Mouse (Mus musculus) neural tube, embryonic 12.5 days (tissue): ENCODE data around the gene Col9a3. TPM values are rescaled to one million over a fixed set of nuclear protein-coding genes. Genes with fewer than 3 reads are reported as not detected.

ENCODE experiments used
- ATAC-seq: fragments of 200-750 bp; cut with Nextera tagmentation; 2 replicates; pipeline ENCODE4 v1.8.0; 2017; ENCODE audit warnings: low read depth, mild to moderate bottlenecking, moderate TSS enrichment, moderate library complexity; ENCODE audit not compliant: low FRiP score
- H3K27ac ChIP-seq: fragments of 300-500 bp; sonication (generic); 2 replicates; pipeline ENCODE4 v1.5.1; 2016
- H3K27me3 ChIP-seq: fragments of 300-500 bp; sonication (generic); replicated peaks from 2 replicates; pipeline ENCODE4 v1.6.1; 2016; ENCODE audit warnings: mild to moderate bottlenecking
- H3K36me3 ChIP-seq: fragments of 300-500 bp; sonication (generic); 2 replicates; pipeline ENCODE4 v1.6.1; 2016; ENCODE audit warnings: mild to moderate bottlenecking
- H3K4me1 ChIP-seq: fragments of 300-500 bp; sonication (generic); 2 replicates; pipeline ENCODE4 v1.6.1; 2016
- H3K4me2 ChIP-seq: fragments of 300-500 bp; sonication (generic); replicated peaks from 2 replicates; pipeline ENCODE4 v1.6.1; 2016; ENCODE audit warnings: mild to moderate bottlenecking
- H3K4me3 ChIP-seq: fragments of 300-500 bp; sonication (generic); 2 replicates; pipeline ENCODE4 v1.5.1; 2016
- H3K9ac ChIP-seq: fragments of 300-500 bp; sonication (generic); 2 replicates; pipeline ENCODE4 v1.6.1; 2016; ENCODE audit warnings: mild to moderate bottlenecking
- H3K9me3 ChIP-seq: fragments of 300-500 bp; sonication (generic); 2 replicates; pipeline ENCODE4 v1.6.1; 2016; ENCODE audit warnings: mild to moderate bottlenecking
- WGBS: fragments of 180-500 bp; shearing (Covaris S2); methylation state at CpG from one replicate; pipeline ENCODE4 v1.1.7; 2016; 5-methylcytosine and 5-hydroxymethylcytosine counted together
- polyA plus RNA-seq: library from polyadenylated mRNA; unstranded; fragments of >200 nt; fragmentation: Nextera tagmentation; extraction: Ambion mirVana; gene quantifications from 2 replicates; pipeline ENCODE4 v1.2.1, GENCODE M21; 2016

Col9a3 gene
- polyA plus RNA-seq, result 52.2 and 56.5 TPM in 2 replicates

DNA sequence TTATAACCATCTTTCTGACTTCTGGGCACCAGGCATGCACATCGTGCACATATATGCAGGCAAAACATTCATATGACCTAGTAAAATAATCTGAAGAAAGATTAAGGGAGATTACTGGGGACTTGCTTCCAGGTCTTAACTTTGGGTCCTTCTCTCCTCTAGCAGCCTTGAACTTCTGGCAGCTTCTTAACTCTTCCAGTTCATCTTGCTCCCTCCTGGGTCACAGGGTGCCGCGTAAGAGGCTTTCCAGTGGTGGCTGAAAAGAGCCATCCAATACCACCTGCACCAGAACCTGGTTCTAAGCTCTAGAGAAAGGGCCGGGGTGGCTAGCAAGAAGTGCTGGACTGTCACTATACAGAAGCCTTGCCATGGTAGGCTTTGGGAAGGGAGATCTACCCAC lies at the start of gene Col9a3:
TSS of gene Col9a3 (plus strand) at position 301 of the 400 bp plus-strand sequence.
- H3K9me3 ChIP-seq, result no peaks in the 10 kb centered on the region
- peaks cover 28% of the 10 kb centered on the region for H3K4me1 ChIP-seq
- ATAC-seq, result no peak; the same call in 1 of the 2 replicates
- peak within 1 kb of the TSS; percentile 77 for H3K4me2 ChIP-seq
- H3K27ac ChIP-seq, result peak within 1 kb of the TSS; percentile 15; the same call in 1 of the 2 replicates
- H3K27me3 ChIP-seq, result peaks cover 31% of the 10 kb centered on the region
- peaks cover 35% of the 10 kb centered on the region for H3K36me3 ChIP-seq
- WGBS, result 48% methylated on average over 4 of the region's 4 CpGs
- H3K9ac ChIP-seq, result peak within 1 kb of the TSS; percentile 59
- peak within 1 kb of the TSS; percentile 41 for H3K4me3 ChIP-seq

DNA sequence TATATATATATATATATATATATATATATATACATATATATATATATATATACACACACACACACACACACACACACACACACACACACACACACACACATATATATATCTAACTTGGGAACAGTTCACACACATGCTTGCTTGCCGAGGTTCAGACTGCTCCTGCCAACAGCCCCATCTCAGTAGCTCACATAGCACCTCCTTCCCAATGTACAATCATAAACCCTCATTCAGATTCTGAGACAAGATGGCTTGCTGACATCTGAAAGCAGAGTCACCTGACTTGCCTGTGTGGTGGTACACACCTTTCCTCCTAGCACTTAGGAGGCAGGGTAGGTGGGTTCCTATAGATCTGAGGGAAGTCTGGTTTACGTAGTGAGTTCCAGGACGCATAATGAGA lies 45.2 kb upstream of the Col9a3 start:
- ATAC-seq, result no peak
- H3K9me3 ChIP-seq, result no peaks in the 10 kb centered on the region

DNA sequence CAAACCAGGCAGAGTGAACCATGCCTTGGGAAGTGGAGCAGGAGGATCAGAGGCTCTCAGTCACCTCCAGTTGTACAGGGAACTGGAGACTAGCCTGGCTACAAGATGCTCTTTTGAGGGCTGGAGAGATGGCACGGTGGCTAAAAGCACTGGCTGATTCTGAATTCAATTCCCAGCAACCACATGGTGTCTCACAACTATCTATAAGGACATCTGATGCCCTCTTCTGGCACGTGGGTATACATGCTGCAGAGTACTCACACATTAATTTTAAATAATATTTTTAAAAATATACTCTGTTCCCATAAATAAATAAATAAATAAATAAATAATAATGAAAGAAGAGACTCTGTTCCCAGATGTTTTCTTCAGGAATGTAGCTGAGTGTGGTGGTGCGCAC lies 42.4 kb upstream of the Col9a3 start:
- Histone ChIP-seq H3K9ac (no peak overlapping the region), H3K4me2 (no peak overlapping the region), H3K4me1 (no peaks in the 10 kb centered on the region), H3K9me3 (no peaks in the 10 kb centered on the region), H3K27me3 (no peaks in the 10 kb centered on the region), H3K36me3 (no peaks in the 10 kb centered on the region), H3K4me3 (no peak overlapping the region), H3K27ac (no peak overlapping the region)
- ATAC-seq, result no peak
- 58% methylated on average over 3 of the region's 3 CpGs for WGBS

More for the DNA sequence above, 45.2 kb upstream of the Col9a3 start:
- 91% methylated on average over 3 of the region's 3 CpGs for WGBS
- H3K4me1 ChIP-seq, result peaks cover 8% of the 10 kb centered on the region
- H3K27me3 ChIP-seq, result no peaks in the 10 kb centered on the region
- H3K27ac ChIP-seq, result no peak overlapping the region
- H3K4me2 ChIP-seq, result no peak overlapping the region
- H3K36me3 ChIP-seq, result no peaks in the 10 kb centered on the region
- H3K4me3 ChIP-seq, result no peak overlapping the region
- no peak overlapping the region for H3K9ac ChIP-seq

DNA sequence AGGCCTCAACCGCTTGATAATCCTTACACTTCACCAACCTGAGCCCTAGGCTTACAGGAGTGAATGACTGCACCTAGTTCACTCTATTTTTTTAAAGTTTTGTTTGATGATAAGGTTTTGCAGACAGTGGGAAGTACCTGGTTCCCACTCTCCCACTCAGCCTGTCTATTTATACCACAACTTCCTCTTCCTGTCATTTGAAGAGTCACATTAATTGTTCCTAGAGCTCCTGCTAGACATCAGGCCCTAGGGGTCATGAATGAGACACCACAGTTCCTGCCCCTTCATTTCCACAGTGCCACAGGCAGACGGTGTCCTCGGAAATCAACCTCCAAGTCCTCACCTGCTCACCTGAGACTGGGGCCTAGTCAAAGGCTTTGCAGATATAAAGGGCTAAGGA lies 41.1 kb upstream of the Col9a3 start:
- no peak overlapping the region for H3K27ac ChIP-seq
- no peaks in the 10 kb centered on the region for H3K9me3 ChIP-seq
- H3K36me3 ChIP-seq, result no peaks in the 10 kb centered on the region
- H3K4me3 ChIP-seq, result no peak overlapping the region
- H3K4me2 ChIP-seq, result no peak overlapping the region
- ATAC-seq, result no peak
- no peaks in the 10 kb centered on the region for H3K4me1 ChIP-seq
- no peaks in the 10 kb centered on the region for H3K27me3 ChIP-seq
- 85% methylated on average over 3 of the region's 3 CpGs for WGBS
- H3K9ac ChIP-seq, result no peak overlapping the region

DNA sequence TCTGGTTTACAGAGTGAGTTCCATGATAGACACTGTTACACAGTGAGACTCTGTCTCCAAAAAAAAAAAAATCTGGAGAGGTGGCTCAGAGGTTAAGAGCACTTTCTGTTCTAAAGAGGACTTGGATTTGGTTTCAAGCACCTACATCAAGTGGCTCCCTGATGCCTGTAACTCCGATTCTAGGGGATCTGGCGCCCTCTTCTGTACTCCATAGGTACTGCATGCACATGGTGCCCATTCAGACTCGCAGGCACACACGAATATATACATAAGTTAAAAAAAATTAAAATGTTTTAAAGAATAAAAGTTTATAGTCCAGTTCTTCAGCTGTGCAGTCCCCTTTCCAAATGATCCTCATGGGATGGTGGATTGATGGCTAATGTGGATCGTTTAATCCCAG lies 37.3 kb upstream of the Col9a3 start:
- H3K27me3 ChIP-seq, result no peaks in the 10 kb centered on the region
- no peaks in the 10 kb centered on the region for H3K36me3 ChIP-seq
- H3K9ac ChIP-seq, result no peak overlapping the region
- ATAC-seq, result no peak
- no peak overlapping the region for H3K4me2 ChIP-seq
- H3K27ac ChIP-seq, result no peak overlapping the region
- H3K9me3 ChIP-seq, result no peaks in the 10 kb centered on the region
- WGBS, result 55% methylated on average over 5 of the region's 5 CpGs
- H3K4me3 ChIP-seq, result no peak overlapping the region
- H3K4me1 ChIP-seq, result peaks cover 3% of the 10 kb centered on the region; the same call in 1 of the 2 replicates

DNA sequence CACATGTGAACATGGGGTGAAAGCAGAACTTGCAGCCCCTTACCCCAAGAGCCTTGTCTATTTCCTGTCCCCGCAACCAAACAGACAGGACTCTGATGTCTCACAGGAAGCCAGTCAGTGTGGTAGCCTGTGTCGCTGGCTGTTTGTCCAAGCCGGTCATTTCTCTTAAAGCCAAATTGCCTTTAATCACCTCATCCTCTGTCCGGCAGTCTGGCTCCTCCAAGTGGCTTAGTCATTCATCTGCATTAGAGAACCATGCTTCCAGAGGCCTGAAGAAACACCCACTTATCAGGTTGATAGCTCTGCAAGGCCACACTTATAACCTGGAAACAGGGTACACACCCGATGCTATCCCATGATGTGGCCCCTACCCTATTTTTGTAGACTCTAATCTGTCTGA lies 35.4 kb upstream of the Col9a3 start:
- no peak for ATAC-seq
- H3K9ac ChIP-seq, result no peak overlapping the region
- no peaks in the 10 kb centered on the region for H3K9me3 ChIP-seq
- H3K27ac ChIP-seq, result no peak overlapping the region
- H3K27me3 ChIP-seq, result no peaks in the 10 kb centered on the region
- H3K36me3 ChIP-seq, result no peaks in the 10 kb centered on the region
- WGBS, result 49% methylated on average over 5 of the region's 5 CpGs
- H3K4me3 ChIP-seq, result no peak overlapping the region
- H3K4me2 ChIP-seq, result no peak overlapping the region
- H3K4me1 ChIP-seq, result peaks cover 3% of the 10 kb centered on the region; the same call in 1 of the 2 replicates

DNA sequence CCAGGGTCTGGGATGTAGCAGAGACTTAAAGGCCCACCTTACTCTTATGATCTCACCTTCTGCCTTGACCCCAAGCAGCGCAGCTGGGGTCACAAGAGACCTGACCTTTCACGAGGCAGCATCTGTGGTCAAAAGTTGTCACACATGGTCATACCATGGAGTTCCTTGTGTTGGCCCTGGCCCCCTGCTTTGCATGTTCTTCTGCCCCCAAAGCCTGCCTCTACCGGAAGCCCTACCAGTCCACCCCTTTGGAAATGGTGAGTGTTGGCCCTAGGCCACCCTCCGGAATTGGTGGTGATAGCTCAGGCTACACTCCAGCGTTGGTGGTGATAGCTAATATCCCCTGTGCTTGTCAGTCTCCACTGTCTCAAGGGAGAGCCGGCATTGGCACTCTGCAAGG lies 34.3 kb upstream of the Col9a3 start:
- ATAC-seq, result no peak
- H3K27me3 ChIP-seq, result no peaks in the 10 kb centered on the region
- peaks cover 3% of the 10 kb centered on the region; the same call in 1 of the 2 replicates for H3K4me1 ChIP-seq
- no peaks in the 10 kb centered on the region for H3K9me3 ChIP-seq
- H3K4me3 ChIP-seq, result no peak overlapping the region
- H3K36me3 ChIP-seq, result no peaks in the 10 kb centered on the region
- H3K4me2 ChIP-seq, result no peak overlapping the region
- H3K9ac ChIP-seq, result no peak overlapping the region
- no peak overlapping the region for H3K27ac ChIP-seq
- 53% methylated on average over 6 of the region's 6 CpGs for WGBS

DNA sequence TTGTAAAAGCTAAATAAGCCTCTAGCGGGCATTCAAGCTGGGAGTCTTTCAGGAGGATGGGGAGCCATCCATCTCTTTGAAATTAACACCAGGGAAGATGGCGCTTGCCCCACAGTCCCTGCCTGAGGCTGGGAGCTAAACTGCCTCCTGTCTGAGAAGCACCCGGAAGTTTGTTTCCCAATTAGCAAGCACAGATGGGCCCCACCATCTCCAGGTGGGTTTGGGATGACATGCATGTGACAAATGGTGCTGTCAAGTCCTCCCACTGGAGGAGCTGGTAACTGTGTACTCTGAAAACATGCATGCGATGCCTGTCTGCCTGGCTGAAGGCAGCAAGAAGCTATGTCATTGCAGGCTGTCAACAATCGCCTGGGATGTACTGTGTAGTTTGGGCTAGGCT lies 33.7 kb upstream of the Col9a3 start:
- WGBS, result 28% methylated on average over 5 of the region's 5 CpGs
- H3K9ac ChIP-seq, result no peak overlapping the region
- no peak overlapping the region for H3K4me3 ChIP-seq
- no peak for ATAC-seq
- H3K36me3 ChIP-seq, result no peaks in the 10 kb centered on the region
- no peaks in the 10 kb centered on the region for H3K27me3 ChIP-seq
- no peak overlapping the region for H3K27ac ChIP-seq
- H3K4me1 ChIP-seq, result peaks cover 3% of the 10 kb centered on the region; the same call in 1 of the 2 replicates
- no peaks in the 10 kb centered on the region for H3K9me3 ChIP-seq
- H3K4me2 ChIP-seq, result no peak overlapping the region

DNA sequence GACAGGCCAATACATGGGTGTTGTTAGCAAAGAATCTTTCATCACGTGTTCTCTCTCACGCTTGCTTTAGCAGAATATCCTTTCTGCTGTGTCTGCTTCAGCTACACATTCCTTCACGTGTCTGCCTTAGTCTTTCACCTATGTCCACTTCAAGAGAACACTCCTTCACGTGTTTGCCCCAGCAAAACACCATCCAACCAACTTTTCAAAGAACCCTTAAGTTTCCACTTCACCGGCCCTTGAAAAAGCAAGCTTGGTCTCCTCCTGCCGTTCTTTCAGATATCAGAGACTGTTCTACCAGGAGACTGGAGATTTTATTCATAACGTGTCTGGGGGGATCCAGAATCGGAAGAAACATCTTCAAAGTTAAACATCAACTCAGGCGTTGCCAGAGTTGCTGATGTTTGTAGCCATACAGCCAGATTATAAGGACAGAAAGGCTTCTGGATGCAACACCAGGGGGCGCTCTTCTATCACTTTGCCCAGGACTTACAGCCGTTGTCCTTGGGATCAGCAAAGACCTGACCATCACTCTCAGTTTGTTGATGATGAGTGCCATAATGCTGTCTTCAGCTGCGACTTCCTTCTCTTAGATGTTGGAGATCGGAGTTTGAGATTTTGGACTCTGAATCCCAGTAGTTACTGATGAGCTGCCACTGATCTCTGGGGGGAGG lies 31.2 kb upstream of the Col9a3 start:
- WGBS, result 40% methylated on average over 13 of the region's 13 CpGs
- Histone ChIP-seq H3K36me3 (no peaks in the 10 kb centered on the region), H3K4me3 (no peak overlapping the region), H3K9me3 (no peaks in the 10 kb centered on the region), H3K4me1 (peaks cover 7% of the 10 kb centered on the region; the same call in 1 of the 2 replicates), H3K27me3 (no peaks in the 10 kb centered on the region), H3K9ac (no peak overlapping the region), H3K27ac (no peak overlapping the region), H3K4me2 (no peak overlapping the region)
- no peak for ATAC-seq

DNA sequence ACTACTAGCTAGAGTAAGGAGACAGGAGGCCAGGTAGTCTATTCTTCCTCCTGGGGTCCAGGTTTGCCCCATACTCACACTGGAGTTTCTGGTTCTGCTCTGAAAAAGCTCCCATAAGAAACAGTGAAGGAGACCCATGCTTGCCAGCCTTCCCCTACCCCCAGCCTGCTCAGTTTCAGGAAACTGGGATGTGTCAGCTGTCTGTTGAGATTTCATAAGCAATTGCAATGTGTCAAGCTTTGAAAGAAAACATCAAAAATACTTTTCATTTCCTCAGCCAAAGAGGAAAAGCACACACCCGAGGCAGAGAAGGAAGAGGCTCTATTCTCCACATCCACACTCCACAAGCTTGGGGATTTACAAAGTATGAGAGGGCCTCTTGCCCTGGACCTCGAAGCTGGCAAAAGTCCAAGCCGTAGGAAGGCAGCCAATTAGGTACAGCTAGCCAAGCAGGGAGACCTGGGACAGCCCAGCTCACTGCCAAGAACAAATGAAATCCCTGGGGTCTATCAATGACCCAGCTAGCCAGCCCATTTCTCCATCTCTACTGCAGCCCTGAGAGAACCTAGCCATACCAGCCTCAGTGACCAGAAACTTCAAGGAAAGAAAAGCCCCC lies 28.5 kb upstream of the Col9a3 start:
- 63% methylated on average over 3 of the region's 3 CpGs for WGBS
- H3K4me2 ChIP-seq, result no peak overlapping the region
- 0 out of 2 replicates have a peak, but pooled peaks cover 4% of the 10 kb centered on the region for H3K4me1 ChIP-seq
- H3K36me3 ChIP-seq, result no peaks in the 10 kb centered on the region
- no peaks in the 10 kb centered on the region for H3K27me3 ChIP-seq
- H3K9me3 ChIP-seq, result no peaks in the 10 kb centered on the region
- no peak overlapping the region for H3K9ac ChIP-seq
- ATAC-seq, result no peak
- no peak overlapping the region for H3K27ac ChIP-seq
- no peak overlapping the region for H3K4me3 ChIP-seq

DNA sequence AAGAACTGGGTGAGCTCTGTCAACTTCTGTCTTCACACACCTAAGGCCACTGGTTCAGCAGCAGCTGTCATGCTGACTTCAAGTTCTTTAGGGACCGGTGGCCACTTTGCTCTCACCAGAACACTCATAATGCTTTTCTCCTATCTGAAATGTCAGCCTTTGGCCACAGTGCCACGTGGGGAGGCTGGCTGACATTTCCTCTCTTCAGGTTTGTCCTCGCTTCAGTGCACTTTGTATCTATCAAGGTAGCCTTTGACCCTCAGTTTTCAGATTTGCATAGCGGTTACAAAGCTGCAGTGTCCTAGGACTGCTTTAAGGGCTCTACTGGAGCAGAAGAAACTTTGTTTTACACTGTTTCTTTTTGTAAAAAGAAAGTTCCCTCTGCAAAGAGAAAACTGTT lies 21.1 kb upstream of the Col9a3 start:
- Histone ChIP-seq H3K9ac (no peak overlapping the region), H3K36me3 (no peaks in the 10 kb centered on the region), H3K4me3 (no peak overlapping the region), H3K4me2 (no peak overlapping the region), H3K27ac (no peak overlapping the region), H3K27me3 (no peaks in the 10 kb centered on the region), H3K4me1 (no peaks in the 10 kb centered on the region), H3K9me3 (no peaks in the 10 kb centered on the region)
- 45% methylated on average over 4 of the region's 4 CpGs for WGBS
- ATAC-seq, result no peak

DNA sequence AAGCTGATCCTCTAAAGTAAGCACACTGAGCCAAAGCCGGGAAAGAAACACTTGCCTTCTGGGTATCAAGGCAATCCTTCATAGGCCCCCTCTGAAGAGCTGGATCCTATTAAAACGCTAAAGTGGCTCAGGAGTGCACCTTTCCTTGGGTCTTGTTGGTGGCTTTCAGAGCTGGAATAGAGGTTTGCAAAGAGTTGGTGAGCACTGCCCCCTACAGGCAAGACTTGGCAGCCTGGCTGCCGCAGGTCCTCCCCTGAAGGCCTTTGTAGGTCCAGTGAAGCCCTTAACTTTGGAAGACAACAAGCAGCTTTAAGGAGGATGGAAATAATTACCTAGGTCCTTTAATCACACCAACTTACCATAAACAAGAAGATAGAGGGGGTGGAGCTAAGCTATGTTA lies 18.9 kb upstream of the Col9a3 start:
- H3K4me1 ChIP-seq, result peaks cover 7% of the 10 kb centered on the region
- no peak overlapping the region for H3K27ac ChIP-seq
- H3K27me3 ChIP-seq, result no peaks in the 10 kb centered on the region
- H3K36me3 ChIP-seq, result no peaks in the 10 kb centered on the region
- no peak for ATAC-seq
- no peak overlapping the region for H3K4me3 ChIP-seq
- H3K9me3 ChIP-seq, result no peaks in the 10 kb centered on the region
- H3K9ac ChIP-seq, result no peak overlapping the region
- no peak overlapping the region for H3K4me2 ChIP-seq
- 8% methylated on average over 3 of the region's 3 CpGs for WGBS

DNA sequence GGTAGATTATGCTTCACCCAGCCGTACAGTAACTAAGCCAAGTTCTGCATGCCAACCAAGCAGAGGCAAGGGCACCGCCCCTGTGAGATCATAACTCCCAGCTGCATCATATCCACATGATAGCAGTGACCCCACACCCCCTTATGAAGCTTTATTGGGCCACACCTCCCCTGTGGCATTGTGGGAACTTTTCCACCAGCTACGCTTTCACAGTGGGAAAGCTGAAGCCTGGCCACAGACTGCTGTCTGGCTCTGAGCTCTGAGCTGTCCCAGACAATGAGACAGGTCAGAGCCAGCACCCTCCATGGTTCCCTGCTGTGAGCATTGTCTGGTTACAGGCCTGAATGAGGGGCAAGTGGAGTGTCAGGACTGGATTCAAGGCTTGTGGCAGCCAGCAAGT lies 16.6 kb upstream of the Col9a3 start, which contains the start of gene Mrgbp:
TSS of gene Mrgbp (plus strand) at position 303 of the 400 bp plus-strand sequence.
- peaks cover 17% of the 10 kb centered on the region for H3K4me1 ChIP-seq
- peaks cover 13% of the 10 kb centered on the region for H3K36me3 ChIP-seq
- peak within 1 kb of the TSS; percentile 97; the same call in 1 of the 2 replicates for H3K4me2 ChIP-seq
- 78% methylated on average over 3 of the region's 3 CpGs for WGBS
- H3K4me3 ChIP-seq, result no peak within 1 kb of the TSS
- no peaks in the 10 kb centered on the region for H3K9me3 ChIP-seq
- H3K27ac ChIP-seq, result no peak within 1 kb of the TSS
- no peak within 1 kb of the TSS for H3K9ac ChIP-seq
- ATAC-seq, result no peak
- H3K27me3 ChIP-seq, result no peaks in the 10 kb centered on the region
